Mouse (Mus musculus) hindbrain, embryonic 14.5 days (tissue): ENCODE measurements around the gene Foxg1. TPM values are rescaled to one million over a fixed set of nuclear protein-coding genes. Genes with fewer than 3 reads are reported as not detected.

Experiments
- ATAC-seq: fragments of 200-750 bp; cut with Nextera tagmentation; 2 replicates; pipeline ENCODE4 v1.8.0; 2017; ENCODE audit warnings: moderate number of reproducible peaks, mild to moderate bottlenecking, moderate TSS enrichment, moderate library complexity; ENCODE audit not compliant: low FRiP score
- DNase-seq: peaks from one replicate; pipeline ENCODE4 v3.0.0-alpha.2; 2015; ENCODE audit warnings: low spot score
- H3K27ac ChIP-seq: fragments of 300-500 bp; sonication (generic); 2 replicates; pipeline ENCODE4 v1.5.1; 2014; ENCODE audit warnings: mild to moderate bottlenecking, moderate library complexity
- H3K27me3 ChIP-seq: fragments of 300-500 bp; sonication (generic); 2 replicates; pipeline ENCODE4 v1.6.1; 2014; ENCODE audit warnings: mild to moderate bottlenecking, low read length, mixed read lengths; ENCODE audit not compliant: control insufficient read depth, insufficient read depth
- H3K36me3 ChIP-seq: fragments of 300-500 bp; sonication (generic); replicated peaks from 2 replicates; pipeline ENCODE4 v1.6.1; 2014; ENCODE audit not compliant: control insufficient read depth, insufficient read depth
- H3K4me1 ChIP-seq: fragments of 300-500 bp; sonication (generic); replicated peaks from 2 replicates; pipeline ENCODE4 v1.6.1; 2014; ENCODE audit warnings: antibody characterized with exemption, low read length, mixed read lengths; ENCODE audit not compliant: control insufficient read depth, insufficient read depth
- H3K4me2 ChIP-seq: fragments of 300-500 bp; sonication (generic); replicated peaks from 2 replicates; pipeline ENCODE4 v1.6.1; 2014; ENCODE audit warnings: mild to moderate bottlenecking, moderate library complexity
- H3K4me3 ChIP-seq: fragments of 300-500 bp; sonication (generic); replicated peaks from 2 replicates; pipeline ENCODE4 v1.5.1; 2014; ENCODE audit warnings: mild to moderate bottlenecking, low read length
- H3K9ac ChIP-seq: fragments of 300-500 bp; sonication (generic); 2 replicates; pipeline ENCODE4 v1.6.1; 2014
- H3K9me3 ChIP-seq: fragments of 300-500 bp; sonication (generic); 2 replicates; pipeline ENCODE4 v1.6.1; 2016; ENCODE audit warnings: low read length; ENCODE audit not compliant: control insufficient read depth
- WGBS: fragments of 180-500 bp; shearing (Covaris S2); extraction: QIAGEN DNeasy Blood & Tissue Kit; methylation state at CpG from one replicate; pipeline ENCODE4 v1.1.7; 2014; 5-methylcytosine and 5-hydroxymethylcytosine counted together
- polyA plus RNA-seq: library from polyadenylated mRNA; unstranded; fragments of >200 nt; fragmentation: Nextera tagmentation; extraction: Ambion mirVana; gene quantifications from 2 replicates; pipeline ENCODE4 v1.2.1, GENCODE M21; 2014

Gene Foxg1
- polyA plus RNA-seq, 1 experiment from 2014 or later, result not detected

- Histone ChIP-seq H3K4me1 (no peaks in the 10 kb centered on the region), H3K27me3 (peaks cover 81% of the 10 kb centered on the region), H3K27ac (no peak within 1 kb of the TSS), H3K9me3 (no peaks in the 10 kb centered on the region), H3K36me3 (no peaks in the 10 kb centered on the region), H3K4me3 (0 out of 2 replicates have a peak within 1 kb of the TSS, but pooled peaks have one; percentile 11), H3K4me2 (peak within 1 kb of the TSS; percentile 34), H3K9ac (no peak within 1 kb of the TSS)
- ATAC-seq (peak; percentile 56), DNase-seq (no peak)
- WGBS, result 1% methylated on average over 70 of the region's 75 CpGs
Observed at GRCm38 (mm10) chr12:49384876-49385630, 2.6 kb downstream of the Foxg1 start, which contains the start of gene Gm43517. Gene Gm43517, plus strand, starts transcription at chr12:49385174.

DNA sequence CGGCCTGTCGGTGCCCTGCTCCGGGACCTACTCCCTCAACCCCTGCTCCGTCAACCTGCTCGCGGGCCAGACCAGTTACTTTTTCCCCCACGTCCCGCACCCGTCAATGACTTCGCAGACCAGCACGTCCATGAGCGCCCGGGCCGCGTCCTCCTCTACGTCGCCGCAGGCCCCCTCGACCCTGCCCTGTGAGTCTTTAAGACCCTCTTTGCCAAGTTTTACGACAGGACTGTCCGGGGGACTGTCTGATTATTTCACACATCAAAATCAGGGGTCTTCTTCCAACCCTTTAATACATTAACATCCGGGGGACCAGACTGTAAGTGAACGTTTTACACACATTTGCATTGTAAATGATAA is 3.2 kb downstream of the Foxg1 start:
- no peak overlapping the region for H3K27ac ChIP-seq
- WGBS, result under 1% methylated on average over 23 of the region's 23 CpGs
- no peak overlapping the region for H3K4me2 ChIP-seq
- H3K9me3 ChIP-seq, result no peaks in the 10 kb centered on the region
- H3K27me3 ChIP-seq, result peaks cover 81% of the 10 kb centered on the region
- ATAC-seq (peak; percentile 22; the same call in 1 of the 2 replicates), DNase-seq (no peak)
- H3K36me3 ChIP-seq, result no peaks in the 10 kb centered on the region
- H3K4me3 ChIP-seq, result no peak overlapping the region
- no peak overlapping the region for H3K9ac ChIP-seq
- no peaks in the 10 kb centered on the region for H3K4me1 ChIP-seq

- WGBS, result 11% methylated on average over 10 of the region's 10 CpGs
- H3K9me3 ChIP-seq, result no peaks in the 10 kb centered on the region
- H3K4me1 ChIP-seq, result no peaks in the 10 kb centered on the region
- no peak overlapping the region for H3K9ac ChIP-seq
- H3K36me3 ChIP-seq, result no peaks in the 10 kb centered on the region
- no peak overlapping the region for H3K27ac ChIP-seq
- no peak for ATAC-seq
- peaks cover 81% of the 10 kb centered on the region for H3K27me3 ChIP-seq
- no peak overlapping the region for H3K4me2 ChIP-seq
- DNase-seq, result peak; percentile 64
- no peak overlapping the region for H3K4me3 ChIP-seq
Observed at GRCm38 (mm10) chr12:49386081-49386805, 3.8 kb downstream of the Foxg1 start.

- H3K4me2 ChIP-seq, result no peak overlapping the region
- no peak overlapping the region for H3K4me3 ChIP-seq
- H3K4me1 ChIP-seq, result no peaks in the 10 kb centered on the region
- ATAC-seq (no peak), DNase-seq (peak; percentile 23)
- no peak overlapping the region for H3K9ac ChIP-seq
- no peak overlapping the region for H3K27ac ChIP-seq
- peaks cover 86% of the 10 kb centered on the region for H3K27me3 ChIP-seq
- 10% methylated on average over 2 of the region's 2 CpGs for WGBS
- no peaks in the 10 kb centered on the region for H3K9me3 ChIP-seq
- no peaks in the 10 kb centered on the region for H3K36me3 ChIP-seq
Observed at GRCm38 (mm10) chr12:49387856-49388598, 5.6 kb downstream of the Foxg1 start.

DNA sequence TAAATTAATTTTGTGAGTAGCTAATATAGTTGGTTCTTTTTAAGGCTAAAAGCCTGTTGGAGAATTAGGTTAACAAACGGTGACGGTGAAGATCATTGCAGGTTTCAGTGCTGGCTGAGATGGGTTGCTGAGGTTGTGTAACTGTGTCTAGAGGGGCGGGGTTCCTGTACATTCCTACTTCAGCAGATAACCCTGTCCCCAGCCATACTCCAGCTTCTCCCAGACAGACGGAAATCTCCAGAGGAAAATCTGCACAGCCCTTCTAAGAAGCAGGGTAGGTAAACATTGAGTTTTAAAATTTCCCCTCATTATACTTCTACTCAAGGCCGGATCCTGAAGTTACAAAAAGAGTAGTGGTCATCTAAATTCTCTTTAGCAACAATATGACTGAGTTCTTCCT is 7.2 kb downstream of the Foxg1 start:
- ATAC-seq, result no peak
- WGBS, result 5% methylated on average over 5 of the region's 5 CpGs
- no peak overlapping the region for H3K4me2 ChIP-seq
- H3K9ac ChIP-seq, result no peak overlapping the region
- no peaks in the 10 kb centered on the region for H3K4me1 ChIP-seq
- no peaks in the 10 kb centered on the region for H3K36me3 ChIP-seq
- H3K9me3 ChIP-seq, result no peaks in the 10 kb centered on the region
- H3K27me3 ChIP-seq, result peaks cover 87% of the 10 kb centered on the region
- DNase-seq, result no peak
- H3K4me3 ChIP-seq, result no peak overlapping the region
- no peak overlapping the region for H3K27ac ChIP-seq

DNA sequence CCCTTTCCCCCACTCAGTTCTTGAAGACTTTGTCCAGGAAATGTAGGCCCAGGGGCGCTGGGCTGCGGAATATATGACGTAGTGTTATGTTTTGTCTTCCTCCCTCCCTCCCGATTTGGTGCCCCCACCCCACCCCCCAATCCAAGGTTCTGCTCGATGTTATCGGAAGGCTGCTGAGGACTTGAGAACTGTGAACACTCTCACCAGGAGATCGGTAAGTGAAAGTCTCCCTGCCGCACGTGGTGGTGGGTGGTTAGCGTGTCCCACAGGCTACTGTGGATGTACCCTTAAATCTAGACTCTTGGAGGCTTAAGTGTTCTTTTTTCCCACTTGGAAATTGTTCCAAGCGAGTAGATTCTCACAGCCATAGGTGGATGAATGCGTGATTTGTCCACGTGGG is 7.8 kb downstream of the Foxg1 start:
- Histone ChIP-seq H3K9ac (no peak overlapping the region), H3K4me3 (no peak overlapping the region), H3K36me3 (no peaks in the 10 kb centered on the region), H3K9me3 (no peaks in the 10 kb centered on the region), H3K4me1 (no peaks in the 10 kb centered on the region), H3K4me2 (no peak overlapping the region), H3K27ac (no peak overlapping the region), H3K27me3 (peaks cover 87% of the 10 kb centered on the region)
- WGBS, result under 1% methylated on average over 13 of the region's 13 CpGs
- DNase-seq (peak; percentile 26), ATAC-seq (no peak)

- DNase-seq (no peak), ATAC-seq (no peak)
- Histone ChIP-seq H3K9ac (no peak overlapping the region), H3K36me3 (no peaks in the 10 kb centered on the region), H3K27me3 (peaks cover 86% of the 10 kb centered on the region), H3K27ac (no peak overlapping the region), H3K9me3 (no peaks in the 10 kb centered on the region), H3K4me2 (peak overlapping the region; percentile 41), H3K4me3 (0 out of 2 replicates have a peak overlapping the region, but pooled peaks have one; percentile 15), H3K4me1 (no peaks in the 10 kb centered on the region)
- WGBS, result 1% methylated on average over 9 of the region's 9 CpGs
Observed at GRCm38 (mm10) chr12:49390926-49391304, 8.5 kb downstream of the Foxg1 start.

DNA sequence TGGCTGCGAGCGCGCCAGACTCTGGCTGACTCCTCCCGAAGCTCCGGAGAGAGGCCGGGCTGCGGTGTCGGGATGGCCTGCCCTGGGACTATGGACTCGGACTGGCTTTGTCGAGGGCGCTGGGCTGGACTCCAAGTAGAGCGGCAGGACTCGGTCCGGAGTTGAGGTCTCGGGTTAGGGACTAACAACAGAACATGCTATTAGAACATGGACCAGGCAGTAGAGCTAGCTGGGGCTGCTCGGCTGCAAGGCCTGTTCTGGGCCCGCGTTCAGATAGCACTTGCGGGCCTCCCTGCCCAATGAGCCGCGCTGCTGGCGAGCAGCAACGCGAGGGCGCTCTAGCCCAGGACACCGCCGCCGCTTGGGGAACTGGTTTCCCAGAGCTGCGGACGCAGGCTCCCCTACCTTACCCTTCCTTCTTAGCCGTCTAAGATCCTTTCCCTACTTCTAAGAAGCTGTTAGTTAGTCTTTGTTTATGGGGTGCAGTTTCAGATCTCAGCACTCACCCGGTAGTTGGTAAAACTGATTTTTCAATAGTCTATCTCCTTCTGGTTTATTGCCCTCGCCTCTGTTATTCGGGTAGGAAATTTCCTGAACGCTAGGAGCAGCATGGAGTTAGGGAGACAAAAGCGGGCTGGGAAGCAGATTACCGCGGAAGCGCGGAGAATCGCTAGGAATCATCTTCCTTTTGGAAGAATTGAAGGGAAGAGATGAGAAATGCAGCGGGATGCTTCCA is 9.0 kb downstream of the Foxg1 start:
- Histone ChIP-seq H3K9me3 (no peaks in the 10 kb centered on the region), H3K4me1 (no peaks in the 10 kb centered on the region), H3K27me3 (peaks cover 84% of the 10 kb centered on the region), H3K4me2 (peak overlapping the region; percentile 41), H3K36me3 (no peaks in the 10 kb centered on the region), H3K9ac (no peak overlapping the region), H3K27ac (no peak overlapping the region), H3K4me3 (peak overlapping the region; percentile 15; the same call in 1 of the 2 replicates)
- peak; percentile 77 for DNase-seq
- ATAC-seq, result peak; percentile 96
- under 1% methylated on average over 42 of the region's 42 CpGs for WGBS
